Mouse (Mus musculus): ENCODE data around the gene Tcf20. TPM values are rescaled to one million over a fixed set of nuclear protein-coding genes. Genes with fewer than 3 reads are reported as not detected.

Gene Tcf20
- polyA plus RNA-seq, 1 experiment from 2014 or later, result 4.0 TPM

GRCm38 (mm10) chr15:82998811-82999221 lies 11.1 kb upstream of the Tcf20 start:
- no peak for ATAC-seq (replicated peaks; ENCODE audit: extremely low read depth, insufficient read depth, low FRiP score)
- 0 out of 2 replicates have a peak, but pooled peaks cover 3% of the 10 kb centered on the region for H3K4me1 ChIP-seq (ENCODE audit: control insufficient read depth, insufficient read depth, low read length)
- H3K4me3 ChIP-seq (ENCODE audit: low read length), result no peak overlapping the region
- no peaks in the 10 kb centered on the region for H3K9me3 ChIP-seq (replicated peaks; ENCODE audit: control insufficient read depth, low read length)
- H3K27me3 ChIP-seq (ENCODE audit: control insufficient read depth, insufficient read depth, low read length), result 0 out of 2 replicates have a peak, but pooled peaks cover 9% of the 10 kb centered on the region
- H3K36me3 ChIP-seq (ENCODE audit: control insufficient read depth, insufficient read depth), result no peaks in the 10 kb centered on the region
- H3K27ac ChIP-seq (ENCODE audit: low read length), result no peak overlapping the region
- no peak overlapping the region for H3K9ac ChIP-seq (ENCODE audit: low read length)
- no peak overlapping the region for H3K4me2 ChIP-seq (ENCODE audit: low read depth, low read length)
- WGBS, result 70% methylated on average over 6 of the region's 6 CpGs

- H3K4me1 ChIP-seq (ENCODE audit: control insufficient read depth, insufficient read depth, low read length), result 0 out of 2 replicates have a peak, but pooled peaks cover 3% of the 10 kb centered on the region
- H3K9ac ChIP-seq (ENCODE audit: low read length), result no peak overlapping the region
- ATAC-seq (replicated peaks; ENCODE audit: extremely low read depth, insufficient read depth, low FRiP score), result no peak
- H3K27me3 ChIP-seq (ENCODE audit: control insufficient read depth, insufficient read depth, low read length), result 0 out of 2 replicates have a peak, but pooled peaks cover 9% of the 10 kb centered on the region
- no peak overlapping the region for H3K27ac ChIP-seq (ENCODE audit: low read length)
- no peaks in the 10 kb centered on the region for H3K9me3 ChIP-seq (replicated peaks; ENCODE audit: control insufficient read depth, low read length)
- no peaks in the 10 kb centered on the region for H3K36me3 ChIP-seq (ENCODE audit: control insufficient read depth, insufficient read depth)
- no peak overlapping the region for H3K4me2 ChIP-seq (ENCODE audit: low read depth, low read length)
- no peak overlapping the region for H3K4me3 ChIP-seq (ENCODE audit: low read length)
Measured at GRCm38 (mm10) chr15:82996431-82996830, 8.8 kb upstream of the Tcf20 start.

- Histone ChIP-seq H3K27ac (ENCODE audit: low read length) (no peak overlapping the region), H3K9ac (ENCODE audit: low read length) (no peak overlapping the region), H3K4me3 (ENCODE audit: low read length) (no peak overlapping the region), H3K4me2 (ENCODE audit: low read depth, low read length) (no peak overlapping the region), H3K27me3 (ENCODE audit: control insufficient read depth, insufficient read depth, low read length) (peaks cover 9% of the 10 kb centered on the region; the same call in 1 of the 2 replicates), H3K36me3 (ENCODE audit: control insufficient read depth, insufficient read depth) (no peaks in the 10 kb centered on the region), H3K4me1 (ENCODE audit: control insufficient read depth, insufficient read depth, low read length) (0 out of 2 replicates have a peak, but pooled peaks cover 3% of the 10 kb centered on the region), H3K9me3 (replicated peaks; ENCODE audit: control insufficient read depth, low read length) (no peaks in the 10 kb centered on the region)
- no peak for ATAC-seq (replicated peaks; ENCODE audit: extremely low read depth, insufficient read depth, low FRiP score)
- WGBS, result 60% methylated on average over 7 of the region's 7 CpGs
Measured at GRCm38 (mm10) chr15:82995239-82995638, 7.6 kb upstream of the Tcf20 start.

GRCm38 (mm10) chr15:82992911-82993310 lies 5.2 kb upstream of the Tcf20 start:
- WGBS, result 73% methylated on average over 9 of the region's 9 CpGs
- H3K27me3 ChIP-seq (ENCODE audit: control insufficient read depth, insufficient read depth, low read length), result peaks cover 7% of the 10 kb centered on the region; the same call in 1 of the 2 replicates
- ATAC-seq (replicated peaks; ENCODE audit: extremely low read depth, insufficient read depth, low FRiP score), result no peak

GRCm38 (mm10) chr15:82992079-82992783 lies 4.6 kb upstream of the Tcf20 start:
- Histone ChIP-seq H3K4me1 (ENCODE audit: control insufficient read depth, insufficient read depth, low read length) (peaks cover 10% of the 10 kb centered on the region), H3K27ac (ENCODE audit: low read length) (no peak overlapping the region), H3K4me3 (ENCODE audit: low read length) (no peak overlapping the region), H3K4me2 (ENCODE audit: low read depth, low read length) (no peak overlapping the region), H3K36me3 (ENCODE audit: control insufficient read depth, insufficient read depth) (no peaks in the 10 kb centered on the region), H3K9ac (ENCODE audit: low read length) (no peak overlapping the region), H3K27me3 (ENCODE audit: control insufficient read depth, insufficient read depth, low read length) (peaks cover 7% of the 10 kb centered on the region; the same call in 1 of the 2 replicates), H3K9me3 (replicated peaks; ENCODE audit: control insufficient read depth, low read length) (no peaks in the 10 kb centered on the region)
- WGBS, result 75% methylated on average over 13 of the region's 13 CpGs
- no peak for ATAC-seq (replicated peaks; ENCODE audit: extremely low read depth, insufficient read depth, low FRiP score)

More at GRCm38 (mm10) chr15:82992911-82993310, 5.2 kb upstream of the Tcf20 start:
- no peaks in the 10 kb centered on the region for H3K36me3 ChIP-seq (ENCODE audit: control insufficient read depth, insufficient read depth)
- H3K9me3 ChIP-seq (replicated peaks; ENCODE audit: control insufficient read depth, low read length), result no peaks in the 10 kb centered on the region
- no peak overlapping the region for H3K9ac ChIP-seq (ENCODE audit: low read length)
- peaks cover 10% of the 10 kb centered on the region for H3K4me1 ChIP-seq (ENCODE audit: control insufficient read depth, insufficient read depth, low read length)
- no peak overlapping the region for H3K4me2 ChIP-seq (ENCODE audit: low read depth, low read length)
- H3K4me3 ChIP-seq (ENCODE audit: low read length), result no peak overlapping the region
- no peak overlapping the region for H3K27ac ChIP-seq (ENCODE audit: low read length)

- WGBS, result 81% methylated on average over 6 of the region's 6 CpGs
- Histone ChIP-seq H3K9me3 (replicated peaks; ENCODE audit: control insufficient read depth, low read length) (no peaks in the 10 kb centered on the region), H3K36me3 (ENCODE audit: control insufficient read depth, insufficient read depth) (no peaks in the 10 kb centered on the region), H3K27me3 (ENCODE audit: control insufficient read depth, insufficient read depth, low read length) (peaks cover 14% of the 10 kb centered on the region), H3K27ac (ENCODE audit: low read length) (no peak overlapping the region), H3K9ac (ENCODE audit: low read length) (no peak overlapping the region), H3K4me2 (ENCODE audit: low read depth, low read length) (no peak overlapping the region), H3K4me3 (ENCODE audit: low read length) (no peak overlapping the region), H3K4me1 (ENCODE audit: control insufficient read depth, insufficient read depth, low read length) (peaks cover 12% of the 10 kb centered on the region)
- ATAC-seq (replicated peaks; ENCODE audit: extremely low read depth, insufficient read depth, low FRiP score), result no peak
Measured at GRCm38 (mm10) chr15:82989190-82989704, 1.6 kb upstream of the Tcf20 start.

- Histone ChIP-seq H3K27me3 (ENCODE audit: control insufficient read depth, insufficient read depth, low read length) (peaks cover 11% of the 10 kb centered on the region), H3K4me3 (ENCODE audit: low read length) (peak overlapping the region; percentile 53), H3K36me3 (ENCODE audit: control insufficient read depth, insufficient read depth) (no peaks in the 10 kb centered on the region), H3K27ac (ENCODE audit: low read length) (no peak overlapping the region), H3K9ac (ENCODE audit: low read length) (peak overlapping the region; percentile 59), H3K9me3 (replicated peaks; ENCODE audit: control insufficient read depth, low read length) (no peaks in the 10 kb centered on the region), H3K4me1 (ENCODE audit: control insufficient read depth, insufficient read depth, low read length) (peaks cover 19% of the 10 kb centered on the region), H3K4me2 (ENCODE audit: low read depth, low read length) (peak overlapping the region; percentile 87)
- 1% methylated on average over 38 of the region's 38 CpGs for WGBS
- 0 out of 2 replicates have a peak, but pooled peaks have one; percentile 8 for ATAC-seq (replicated peaks; ENCODE audit: extremely low read depth, insufficient read depth, low FRiP score)
Measured at GRCm38 (mm10) chr15:82987014-82987731, 499 bp downstream of the Tcf20 start.

- H3K27me3 ChIP-seq (ENCODE audit: control insufficient read depth, insufficient read depth, low read length), result peaks cover 19% of the 10 kb centered on the region
- H3K9ac ChIP-seq (ENCODE audit: low read length), result no peak overlapping the region
- peaks cover 22% of the 10 kb centered on the region for H3K4me1 ChIP-seq (ENCODE audit: control insufficient read depth, insufficient read depth, low read length)
- ATAC-seq (replicated peaks; ENCODE audit: extremely low read depth, insufficient read depth, low FRiP score), result no peak
- no peaks in the 10 kb centered on the region for H3K9me3 ChIP-seq (replicated peaks; ENCODE audit: control insufficient read depth, low read length)
- no peak overlapping the region for H3K4me2 ChIP-seq (ENCODE audit: low read depth, low read length)
- 76% methylated on average over 7 of the region's 7 CpGs for WGBS
- no peak overlapping the region for H3K27ac ChIP-seq (ENCODE audit: low read length)
- H3K36me3 ChIP-seq (ENCODE audit: control insufficient read depth, insufficient read depth), result no peaks in the 10 kb centered on the region
- H3K4me3 ChIP-seq (ENCODE audit: low read length), result no peak overlapping the region
Measured at GRCm38 (mm10) chr15:82984574-82984973, 3.1 kb downstream of the Tcf20 start.

- H3K4me2 ChIP-seq (ENCODE audit: low read depth, low read length), result no peak overlapping the region
- no peak overlapping the region for H3K4me3 ChIP-seq (ENCODE audit: low read length)
- H3K36me3 ChIP-seq (ENCODE audit: control insufficient read depth, insufficient read depth), result no peaks in the 10 kb centered on the region
- 49% methylated on average over 4 of the region's 4 CpGs for WGBS
- peaks cover 17% of the 10 kb centered on the region for H3K27me3 ChIP-seq (ENCODE audit: control insufficient read depth, insufficient read depth, low read length)
- no peak overlapping the region for H3K27ac ChIP-seq (ENCODE audit: low read length)
- peaks cover 22% of the 10 kb centered on the region for H3K4me1 ChIP-seq (ENCODE audit: control insufficient read depth, insufficient read depth, low read length)
- no peaks in the 10 kb centered on the region for H3K9me3 ChIP-seq (replicated peaks; ENCODE audit: control insufficient read depth, low read length)
- H3K9ac ChIP-seq (ENCODE audit: low read length), result no peak overlapping the region
- no peak for ATAC-seq (replicated peaks; ENCODE audit: extremely low read depth, insufficient read depth, low FRiP score)
Measured at GRCm38 (mm10) chr15:82984097-82984496, 3.6 kb downstream of the Tcf20 start.
